Mouse (Mus musculus): ENCODE data around the gene Nacad.

- TF ChIP-seq GATA1 (IDR thresholded peaks at IDR 0.05; ENCODE audit: borderline replicate concordance, low read length) (no peak), FLI1 (IDR thresholded peaks at IDR 0.05; ENCODE audit: low read length) (no peak)
Observed at GRCm38 (mm10) chr11:6549770-6550169, 56.1 kb downstream of the Nacad start.
